Mouse (Mus musculus) lung, adult 18-20 months (tissue): ENCODE measurements at regions not wholly inside any gene's neighbourhood (a gene's known extent, or its start where the extent isn't known, plus 50 kb on each side); places are given as distances from the start of the nearest gene placed in this dataset.

Experiments
- DNase-seq, 2 experiments: peaks; one replicate each; pipeline ENCODE4 v3.0.0; 2022; ENCODE audit warnings: mixed read lengths in 2 of 2

- DNase-seq: no peak
Observed at GRCm38 (mm10) chr8:31749974-31750373, 1678.5 kb upstream of the 5930422O12Rik start.

DNA sequence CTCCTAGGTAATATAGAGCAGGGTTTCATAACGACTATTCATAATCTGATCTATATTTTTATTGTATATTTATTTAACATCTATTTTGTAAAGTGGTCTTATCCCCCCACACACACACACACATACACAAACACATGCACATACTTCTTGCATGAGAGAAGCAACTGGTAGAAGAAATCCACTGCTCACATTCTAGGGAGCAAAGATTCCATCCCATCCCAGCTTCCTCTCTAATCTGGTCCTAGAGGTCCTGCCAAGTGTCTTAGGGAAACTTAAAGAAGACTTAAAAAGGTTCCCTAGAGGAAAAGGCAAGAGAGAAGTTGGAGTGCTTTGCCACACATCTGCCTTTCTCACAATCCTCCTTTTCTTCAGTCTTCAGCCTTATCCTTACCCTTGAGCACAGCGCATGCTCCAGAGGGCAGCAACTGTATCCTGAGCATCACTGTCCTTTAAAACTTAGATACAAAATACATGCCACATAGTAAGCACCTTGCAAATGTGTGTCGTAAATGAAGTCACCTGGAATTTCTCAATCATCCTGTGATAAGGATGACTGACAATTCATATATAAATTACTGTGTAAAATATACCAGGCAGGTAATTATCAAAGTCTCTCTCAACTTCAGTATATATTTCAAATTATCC is 1677.9 kb upstream of the 5930422O12Rik start:
- no peak for DNase-seq

DNA sequence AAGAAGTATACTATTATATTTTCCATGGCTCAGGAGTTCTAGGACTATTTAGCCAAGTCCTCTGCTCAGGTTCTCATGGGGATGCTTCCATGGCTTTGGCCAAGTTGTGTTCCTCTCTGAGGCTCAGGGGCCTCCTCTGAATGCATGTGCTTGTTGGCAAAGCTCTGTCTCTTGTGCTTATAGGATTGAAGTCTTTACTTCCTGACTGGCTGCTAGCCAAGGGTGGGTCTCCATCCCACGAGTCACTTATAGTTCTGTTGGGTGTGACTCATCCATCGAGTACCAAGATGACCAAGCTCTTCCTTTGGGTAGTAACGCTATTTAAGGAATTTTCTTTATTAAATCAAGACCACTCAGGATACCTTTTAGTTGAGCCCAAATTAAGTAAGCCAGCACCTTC is 1672.8 kb upstream of the 5930422O12Rik start:
- DNase-seq: no peak

- no peak for DNase-seq
Observed at GRCm38 (mm10) chr8:31762091-31762490, 1666.4 kb upstream of the 5930422O12Rik start.
